Mouse (Mus musculus): ENCODE results near the gene Oas3. TPM values are rescaled to one million over a fixed set of nuclear protein-coding genes. Genes with fewer than 3 reads are reported as not detected.

The Oas3 gene
- polyA plus RNA-seq, 1 experiment = 4.7 TPM

- Histone ChIP-seq H3K36me3 (replicated peaks; ENCODE audit: low read length) (peaks cover 11% of the 10 kb centered on the region), H3K9me3 (peaks cover 37% of the 10 kb centered on the region), H3K27me3 (replicated peaks) (peaks cover 53% of the 10 kb centered on the region), H3K4me1 (no peaks in the 10 kb centered on the region), H3K4me3 (replicated peaks) (no peak overlapping the region)
- no peak for TF ChIP-seq GATA1 (IDR thresholded peaks at IDR 0.05; ENCODE audit: borderline replicate concordance, low read length)
- TF ChIP-seq FLI1 (IDR thresholded peaks at IDR 0.05; ENCODE audit: low read length) = no peak
Observed at GRCm38 (mm10) chr5:120761901-120762300, 15.6 kb downstream of the Oas3 start.

- peaks cover 30% of the 10 kb centered on the region for H3K9me3 ChIP-seq
- TF ChIP-seq GATA1 (IDR thresholded peaks at IDR 0.05; ENCODE audit: borderline replicate concordance, low read length) = no peak
- no peak for TF ChIP-seq FLI1 (IDR thresholded peaks at IDR 0.05; ENCODE audit: low read length)
- H3K36me3 ChIP-seq (replicated peaks; ENCODE audit: low read length) = peaks cover 7% of the 10 kb centered on the region
- peaks cover 71% of the 10 kb centered on the region for H3K27me3 ChIP-seq (replicated peaks)
- peaks cover 7% of the 10 kb centered on the region for H3K4me1 ChIP-seq
- peak overlapping the region; percentile 62 for H3K4me3 ChIP-seq (replicated peaks)
Observed at GRCm38 (mm10) chr5:120754215-120754614, 23.2 kb downstream of the Oas3 start.

GRCm38 (mm10) chr5:120752786-120753185 is 24.7 kb downstream of the Oas3 start:
- H3K36me3 ChIP-seq (replicated peaks; ENCODE audit: low read length) = peaks cover 3% of the 10 kb centered on the region
- no peak overlapping the region for H3K4me3 ChIP-seq (replicated peaks)
- peaks cover 72% of the 10 kb centered on the region for H3K27me3 ChIP-seq (replicated peaks)
- peaks cover 17% of the 10 kb centered on the region for H3K9me3 ChIP-seq
- H3K4me1 ChIP-seq = peaks cover 7% of the 10 kb centered on the region
- TF ChIP-seq GATA1 (IDR thresholded peaks at IDR 0.05; ENCODE audit: borderline replicate concordance, low read length) (no peak), FLI1 (IDR thresholded peaks at IDR 0.05; ENCODE audit: low read length) (no peak)

GRCm38 (mm10) chr5:120751206-120751605 is 26.3 kb downstream of the Oas3 start:
- peaks cover 68% of the 10 kb centered on the region for H3K27me3 ChIP-seq (replicated peaks)
- H3K9me3 ChIP-seq = peaks cover 3% of the 10 kb centered on the region; the same call in 1 of the 2 replicates
- TF ChIP-seq FLI1 (IDR thresholded peaks at IDR 0.05; ENCODE audit: low read length) (no peak), GATA1 (IDR thresholded peaks at IDR 0.05; ENCODE audit: borderline replicate concordance, low read length) (no peak)
- H3K4me3 ChIP-seq (replicated peaks) = no peak overlapping the region
- H3K36me3 ChIP-seq (replicated peaks; ENCODE audit: low read length) = peaks cover 3% of the 10 kb centered on the region
- H3K4me1 ChIP-seq = peaks cover 7% of the 10 kb centered on the region

GRCm38 (mm10) chr5:120749688-120750087 is 27.8 kb downstream of the Oas3 start, which contains the start of gene Oas2:
Gene Oas2, minus strand, starts transcription at chr5:120749853.
- TF ChIP-seq FLI1 (IDR thresholded peaks at IDR 0.05; ENCODE audit: low read length) (no peak), GATA1 (IDR thresholded peaks at IDR 0.05; ENCODE audit: borderline replicate concordance, low read length) (no peak)

GRCm38 (mm10) chr5:120746451-120746850 is 31.0 kb downstream of the Oas3 start:
- Histone ChIP-seq H3K9me3 (no peaks in the 10 kb centered on the region), H3K36me3 (replicated peaks; ENCODE audit: low read length) (no peaks in the 10 kb centered on the region), H3K4me1 (no peaks in the 10 kb centered on the region), H3K4me3 (replicated peaks) (no peak overlapping the region), H3K27me3 (replicated peaks) (peaks cover 65% of the 10 kb centered on the region)
- no peak for TF ChIP-seq FLI1 (IDR thresholded peaks at IDR 0.05; ENCODE audit: low read length)
- no peak for TF ChIP-seq GATA1 (IDR thresholded peaks at IDR 0.05; ENCODE audit: borderline replicate concordance, low read length)

More at GRCm38 (mm10) chr5:120749688-120750087, 27.8 kb downstream of the Oas3 start, which contains the start of gene Oas2:
- H3K9me3 ChIP-seq = no peaks in the 10 kb centered on the region
- peaks cover 66% of the 10 kb centered on the region for H3K27me3 ChIP-seq (replicated peaks)
- peaks cover 3% of the 10 kb centered on the region for H3K36me3 ChIP-seq (replicated peaks; ENCODE audit: low read length)
- peaks cover 7% of the 10 kb centered on the region for H3K4me1 ChIP-seq
- peak within 1 kb of the TSS; percentile 62 for H3K4me3 ChIP-seq (replicated peaks)

- no peaks in the 10 kb centered on the region for H3K9me3 ChIP-seq
- H3K4me3 ChIP-seq (replicated peaks) = no peak overlapping the region
- H3K4me1 ChIP-seq = no peaks in the 10 kb centered on the region
- H3K27me3 ChIP-seq (replicated peaks) = peaks cover 71% of the 10 kb centered on the region
- H3K36me3 ChIP-seq (replicated peaks; ENCODE audit: low read length) = no peaks in the 10 kb centered on the region
- TF ChIP-seq GATA1 (IDR thresholded peaks at IDR 0.05; ENCODE audit: borderline replicate concordance, low read length) (no peak), FLI1 (IDR thresholded peaks at IDR 0.05; ENCODE audit: low read length) (no peak)
Observed at GRCm38 (mm10) chr5:120742125-120742524, 35.3 kb downstream of the Oas3 start.

GRCm38 (mm10) chr5:120734380-120734990 is 43.0 kb downstream of the Oas3 start:
- H3K27me3 ChIP-seq (replicated peaks) = peaks cover 74% of the 10 kb centered on the region
- no peaks in the 10 kb centered on the region for H3K9me3 ChIP-seq
- H3K36me3 ChIP-seq (replicated peaks; ENCODE audit: low read length) = no peaks in the 10 kb centered on the region
- TF ChIP-seq FLI1 (IDR thresholded peaks at IDR 0.05; ENCODE audit: low read length) (no peak), GATA1 (IDR thresholded peaks at IDR 0.05; ENCODE audit: borderline replicate concordance, low read length) (no peak)
- no peaks in the 10 kb centered on the region for H3K4me1 ChIP-seq
- no peak overlapping the region for H3K4me3 ChIP-seq (replicated peaks)

- H3K9me3 ChIP-seq = no peaks in the 10 kb centered on the region
- no peak overlapping the region for H3K4me3 ChIP-seq (replicated peaks)
- H3K27me3 ChIP-seq (replicated peaks) = peaks cover 74% of the 10 kb centered on the region
- H3K4me1 ChIP-seq = no peaks in the 10 kb centered on the region
- H3K36me3 ChIP-seq (replicated peaks; ENCODE audit: low read length) = no peaks in the 10 kb centered on the region
- TF ChIP-seq GATA1 (IDR thresholded peaks at IDR 0.05; ENCODE audit: borderline replicate concordance, low read length) = no peak
- no peak for TF ChIP-seq FLI1 (IDR thresholded peaks at IDR 0.05; ENCODE audit: low read length)
Observed at GRCm38 (mm10) chr5:120733696-120734095, 43.8 kb downstream of the Oas3 start.

GRCm38 (mm10) chr5:120732740-120733139 is 44.7 kb downstream of the Oas3 start:
- Histone ChIP-seq H3K36me3 (replicated peaks; ENCODE audit: low read length) (no peaks in the 10 kb centered on the region), H3K9me3 (no peaks in the 10 kb centered on the region), H3K4me1 (no peaks in the 10 kb centered on the region), H3K27me3 (replicated peaks) (peaks cover 71% of the 10 kb centered on the region), H3K4me3 (replicated peaks) (no peak overlapping the region)
- TF ChIP-seq FLI1 (IDR thresholded peaks at IDR 0.05; ENCODE audit: low read length) (no peak), GATA1 (IDR thresholded peaks at IDR 0.05; ENCODE audit: borderline replicate concordance, low read length) (no peak)
